Mouse (Mus musculus) liver, postnatal 0 days (tissue): ENCODE results near the gene Fbxo47.

Source experiments
- CTCF ChIP-seq: sonication (generic); IDR thresholded peaks from 2 replicates; pipeline ENCODE4 v1.5.1; 2016; ENCODE audit warnings: antibody characterized with exemption, low read depth
- EP300 ChIP-seq: IDR thresholded peaks from 2 replicates; pipeline ENCODE4 v1.6.1; 2016; ENCODE audit warnings: antibody characterized with exemption, low read depth, mild to moderate bottlenecking

DNA sequence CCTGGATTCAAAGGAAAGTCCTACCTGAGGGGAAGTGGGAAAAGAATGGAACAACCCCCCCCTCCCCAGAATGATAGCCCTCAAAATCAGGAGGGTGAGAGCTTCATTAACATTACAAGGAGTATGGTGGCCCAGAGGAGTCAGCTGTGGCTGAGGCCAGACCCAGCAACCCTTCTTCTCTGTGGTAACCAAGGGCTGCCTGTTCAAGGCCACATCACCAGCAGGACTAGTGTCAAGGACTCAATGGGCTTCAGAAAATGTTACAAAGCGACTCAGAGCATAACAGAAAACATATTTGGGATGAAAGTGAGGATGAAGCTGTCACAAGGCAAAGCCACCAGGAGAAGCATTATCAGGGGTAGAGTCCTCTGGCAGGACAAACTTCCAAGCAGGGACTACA, 49.6 kb upstream of the Fbxo47 start:
- no peak for TF ChIP-seq EP300
- no peak for TF ChIP-seq CTCF
